Mouse (Mus musculus) adrenal gland (tissue): ENCODE data around the gene Nfkbiz.

Experiments used
- intact Hi-C: fragments of 180-260 bp; cut with DNase I; formaldehyde crosslinking; loops from one replicate; pipeline ENCODE4 v1.15.1; 2025

Gene Nfkbiz

DNA sequence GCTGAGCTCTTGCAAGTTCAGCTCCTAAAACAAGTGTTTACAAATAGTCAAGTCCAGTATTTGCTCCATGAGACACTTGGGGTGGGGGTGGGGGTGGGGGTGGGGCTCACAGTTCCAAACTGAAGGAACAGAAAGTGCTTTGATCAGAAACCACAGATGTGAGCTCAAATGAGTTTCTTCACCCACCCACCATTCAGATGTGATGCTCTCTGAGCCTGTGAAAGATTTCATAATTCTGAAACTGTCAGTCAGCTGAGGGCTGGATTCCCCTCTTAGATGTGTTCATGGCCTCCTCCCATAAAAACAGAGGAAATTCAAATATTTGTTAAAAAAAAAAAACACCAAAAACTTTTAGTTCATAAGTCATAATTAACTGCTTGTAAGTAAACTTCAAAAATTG, 2.9 kb downstream of the Nfkbiz start:
- intact Hi-C loops = no loop called here

DNA sequence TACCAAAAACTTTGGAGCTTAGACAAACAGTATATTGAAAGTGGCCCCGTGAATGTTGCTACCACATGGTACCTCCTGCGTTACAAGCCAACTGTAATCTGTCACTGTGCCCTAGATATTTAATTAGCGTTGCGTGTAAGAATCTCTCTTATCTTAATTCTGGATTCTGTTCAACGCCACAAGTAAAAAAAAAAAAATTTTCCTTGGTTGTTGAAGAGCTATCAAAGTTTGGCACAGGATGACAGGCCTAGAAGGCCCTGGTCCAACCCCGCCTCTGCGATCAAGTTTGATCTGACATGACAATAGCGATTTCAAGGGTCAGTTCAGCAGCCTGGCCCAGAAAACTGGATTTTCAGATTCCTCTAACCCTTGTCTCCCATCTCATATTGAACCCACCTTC, 6.1 kb downstream of the Nfkbiz start:
- intact Hi-C loops = no loop called here

DNA sequence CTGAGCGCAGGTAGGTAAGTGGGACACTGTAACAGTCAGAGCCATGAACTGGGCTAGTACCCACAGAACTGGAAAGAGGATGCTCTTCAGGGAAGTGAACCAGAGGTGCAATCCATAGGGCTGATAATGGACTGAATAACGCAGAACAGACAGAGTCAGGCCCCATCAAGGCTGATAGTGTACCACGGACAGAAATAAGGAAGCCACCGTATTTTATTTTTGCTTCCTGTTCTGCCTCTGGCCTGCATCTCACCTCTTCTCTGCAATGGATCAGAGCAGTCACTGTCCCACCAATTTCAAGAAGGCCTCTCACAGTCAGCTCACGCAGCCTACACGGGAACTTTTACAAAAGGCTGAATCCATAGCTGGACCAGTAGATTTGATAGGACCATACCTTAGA, 6.7 kb downstream of the Nfkbiz start:
- intact Hi-C loops = no loop called here

DNA sequence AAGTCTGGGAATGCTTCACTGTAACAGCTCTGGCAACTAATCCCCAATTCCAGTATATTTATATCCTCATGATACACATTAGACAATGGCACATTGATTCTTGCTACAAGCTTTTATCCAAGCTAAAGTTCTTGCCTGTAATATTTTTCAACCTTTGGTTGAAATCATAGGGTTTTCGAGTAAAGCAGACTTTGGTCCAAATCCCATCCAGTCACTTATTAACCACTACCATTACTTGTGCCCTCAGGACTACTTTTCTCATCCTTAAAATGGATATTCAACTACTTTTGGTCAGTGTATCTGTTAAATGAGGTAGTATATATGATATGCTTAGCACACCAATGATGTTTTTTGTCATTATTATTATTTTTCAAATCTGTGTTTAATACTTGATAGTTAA, 7.2 kb downstream of the Nfkbiz start:
- intact Hi-C loops = no loop called here

DNA sequence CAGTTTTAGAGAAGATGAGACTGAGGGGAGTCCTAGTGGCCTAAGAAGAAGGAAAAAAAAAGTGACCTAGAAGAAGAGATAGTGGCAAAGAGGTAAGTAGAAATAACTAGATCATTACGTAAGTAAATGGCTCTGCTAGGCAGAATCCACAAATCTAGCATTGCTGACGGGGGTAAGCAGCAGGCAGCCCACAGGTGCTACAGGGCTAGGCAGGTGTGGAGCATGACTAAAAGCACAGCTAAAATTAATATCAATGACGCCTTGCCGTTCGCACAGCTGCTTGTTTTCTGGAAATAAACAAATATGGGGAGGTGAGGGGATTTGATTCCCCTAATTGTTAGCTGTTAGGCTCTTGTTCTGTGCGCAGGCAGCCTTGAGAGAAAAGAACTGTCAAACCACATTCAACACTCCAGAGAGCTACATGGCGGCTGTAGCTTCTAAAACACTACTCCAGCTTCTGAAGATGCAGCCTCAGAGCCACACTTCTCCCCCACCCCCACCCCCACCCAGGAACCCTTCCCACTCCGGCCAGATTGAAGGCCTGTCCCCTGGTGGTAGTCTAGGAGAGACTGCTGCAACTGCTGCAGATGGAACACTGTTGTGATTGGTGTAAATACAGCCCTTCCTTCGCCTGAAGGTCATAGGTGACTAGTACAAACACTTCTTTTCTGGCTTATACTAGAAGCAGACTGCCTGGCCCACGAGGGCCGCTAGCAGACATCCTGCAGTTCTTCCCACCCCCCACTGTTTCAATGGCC, 15.1 kb downstream of the Nfkbiz start:
- intact Hi-C loops = loop anchor here (2.0 kb wide), 1 partner anchor 15 kb away; the partner anchor contains the start of gene Nfkbiz

DNA sequence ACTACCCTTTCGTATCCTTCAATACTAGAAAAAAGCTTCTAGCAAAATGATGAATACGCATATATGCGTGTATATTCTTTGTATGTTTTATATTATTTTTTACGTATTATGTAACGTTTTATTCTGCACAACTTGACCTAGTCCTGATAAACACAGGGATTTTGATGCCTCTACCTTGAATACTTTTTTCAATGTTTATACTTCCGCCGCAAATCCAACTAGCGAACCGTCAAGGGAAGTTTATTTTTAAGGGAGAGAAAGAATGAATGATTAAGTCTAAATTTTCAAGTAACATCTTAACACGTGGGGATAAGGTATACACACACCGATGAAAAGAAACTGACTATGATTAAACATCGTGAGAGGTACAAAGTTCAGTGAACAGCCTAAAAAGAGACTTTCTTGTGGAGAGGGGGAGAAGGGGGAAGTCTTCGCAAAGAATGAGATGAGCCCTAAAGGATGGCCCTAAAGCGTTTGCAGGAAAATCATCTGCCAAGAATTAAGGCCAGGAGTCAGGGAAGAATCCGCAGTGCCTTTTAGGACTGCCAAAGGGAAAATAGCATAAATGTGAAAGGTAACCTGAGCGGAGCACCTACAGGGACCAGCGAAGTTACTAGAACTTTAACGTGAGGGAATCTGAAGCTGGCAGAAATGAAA, 15.8 kb downstream of the Nfkbiz start:
- intact Hi-C loops = loop anchor here (2.0 kb wide), 1 partner anchor 16 kb away; the partner anchor contains the start of gene Nfkbiz

DNA sequence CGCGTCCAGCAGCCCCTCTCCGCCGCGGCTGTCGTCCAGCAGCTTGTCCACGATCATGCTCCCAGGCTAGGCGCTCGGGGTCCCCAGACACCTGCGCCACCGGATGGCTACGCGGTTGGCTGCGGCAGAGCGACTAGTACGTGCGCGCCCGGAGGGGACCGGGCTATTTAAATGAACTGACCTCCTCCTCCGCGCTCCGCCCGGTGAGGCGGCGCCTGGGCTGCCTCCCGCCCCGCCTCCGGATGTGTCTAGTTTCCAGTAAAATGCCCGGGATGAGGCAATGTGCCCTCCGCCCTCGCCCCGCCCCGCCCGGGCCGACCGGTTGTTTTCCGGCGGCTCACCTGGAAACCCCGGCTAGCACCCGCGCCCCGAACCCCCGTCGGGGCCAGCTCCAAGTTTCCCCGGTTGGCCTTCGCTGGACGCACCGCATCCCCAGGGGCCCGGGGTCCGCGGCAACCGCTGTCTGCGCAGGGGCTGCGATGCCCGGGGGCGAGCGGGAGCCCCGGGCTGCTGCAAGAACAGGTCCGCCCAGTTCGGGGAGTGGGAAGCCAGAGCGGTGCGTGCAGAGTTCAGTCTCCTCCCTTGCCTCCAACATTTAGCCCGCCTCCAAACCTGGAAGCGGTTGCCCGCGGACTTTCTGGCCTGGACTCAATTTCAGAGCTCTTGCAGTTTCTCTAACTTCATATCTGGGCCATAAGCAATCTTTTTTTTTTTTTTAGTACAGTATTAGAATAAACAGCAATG, 16.5 kb downstream of the Nfkbiz start:
- intact Hi-C loops = loop anchor here (2.0 kb wide), 1 partner anchor 17 kb away; the partner anchor contains the start of gene Nfkbiz

DNA sequence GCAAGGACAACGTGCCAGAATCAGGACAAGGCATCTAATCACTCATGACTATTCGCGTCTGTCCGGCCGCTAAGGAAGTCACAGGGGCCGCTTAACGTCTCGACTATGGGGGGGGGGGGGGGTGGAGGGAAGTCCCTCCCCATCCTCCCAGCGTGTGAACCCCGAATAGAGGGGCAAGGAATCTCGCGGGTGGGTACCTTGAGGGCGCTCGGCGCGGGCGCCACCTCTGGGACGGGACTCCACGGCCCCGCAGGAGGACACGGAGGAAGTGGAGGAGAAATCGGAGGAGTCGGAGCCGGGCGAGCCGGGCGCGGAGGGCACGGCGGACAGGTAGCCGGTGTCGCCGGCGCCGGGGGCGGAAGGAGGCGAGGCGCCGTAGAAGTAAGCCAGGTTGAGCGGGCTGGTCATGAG, 17.1 kb downstream of the Nfkbiz start:
- intact Hi-C loops = no loop called here

DNA sequence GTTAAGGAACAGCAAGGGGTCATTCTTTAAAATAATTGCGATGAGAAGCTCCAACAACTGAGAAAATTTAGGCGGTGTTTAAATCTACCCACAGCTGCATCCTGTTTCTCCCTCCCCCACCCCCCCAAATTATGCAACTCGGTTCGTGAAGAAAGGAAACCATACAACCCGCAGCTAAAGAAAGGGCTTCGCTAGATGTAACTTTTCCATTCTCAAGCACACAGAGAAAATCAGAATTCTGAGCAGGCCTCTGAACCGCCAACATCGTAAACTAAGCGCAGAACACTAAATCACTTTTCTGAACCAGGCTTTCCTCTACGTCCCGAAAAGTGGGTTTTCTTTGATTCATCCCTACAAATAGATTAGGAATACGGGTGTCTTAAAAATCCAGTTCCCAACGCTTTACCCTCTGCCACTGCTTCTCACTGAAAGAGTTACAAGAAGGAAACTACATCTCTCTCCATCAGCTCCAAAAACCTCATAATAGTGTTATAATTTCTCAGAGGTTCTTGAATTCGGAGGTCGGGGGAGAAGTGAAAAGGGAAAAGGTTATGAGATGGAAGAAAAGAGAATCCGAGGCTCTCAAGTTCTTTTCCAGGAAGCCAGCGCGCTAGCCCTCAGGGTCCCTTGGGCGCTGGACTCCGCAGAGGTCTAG, 17.7 kb downstream of the Nfkbiz start:
- intact Hi-C loops = no loop called here

DNA sequence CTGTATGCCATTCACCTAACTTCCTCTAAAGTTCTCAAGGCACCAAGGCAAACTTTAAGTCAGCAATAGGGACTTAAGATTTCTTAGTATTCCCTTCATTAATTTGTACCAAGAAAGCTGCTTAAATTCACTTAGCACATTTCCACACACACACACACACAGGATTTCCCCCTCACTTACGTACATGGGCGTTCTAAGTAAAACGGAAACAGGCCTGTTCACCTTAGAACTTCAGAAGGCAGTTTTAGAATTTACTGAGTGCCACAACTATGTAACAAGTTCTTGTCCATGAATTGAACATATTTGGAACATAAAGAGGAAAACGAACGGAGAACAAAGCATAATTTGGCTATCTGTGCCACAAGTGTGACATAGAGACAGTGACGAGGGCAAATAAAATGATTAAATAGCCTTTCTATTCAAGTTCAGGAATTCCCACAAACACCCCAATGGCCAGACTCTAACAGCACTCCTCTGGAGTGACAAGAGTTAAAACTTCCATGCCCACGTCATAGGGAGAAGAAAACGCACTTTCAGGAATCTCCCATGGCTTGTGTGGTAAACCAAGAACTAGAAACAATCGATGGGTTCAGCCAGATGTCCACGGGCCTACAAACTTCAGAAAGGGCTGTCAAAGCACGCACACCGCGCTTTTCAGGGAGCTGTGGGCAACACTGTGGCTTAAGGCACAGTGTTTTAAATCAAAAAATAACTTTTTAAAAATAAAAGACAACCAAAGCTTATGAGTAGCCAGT, 18.4 kb downstream of the Nfkbiz start:
- intact Hi-C loops = no loop called here

DNA sequence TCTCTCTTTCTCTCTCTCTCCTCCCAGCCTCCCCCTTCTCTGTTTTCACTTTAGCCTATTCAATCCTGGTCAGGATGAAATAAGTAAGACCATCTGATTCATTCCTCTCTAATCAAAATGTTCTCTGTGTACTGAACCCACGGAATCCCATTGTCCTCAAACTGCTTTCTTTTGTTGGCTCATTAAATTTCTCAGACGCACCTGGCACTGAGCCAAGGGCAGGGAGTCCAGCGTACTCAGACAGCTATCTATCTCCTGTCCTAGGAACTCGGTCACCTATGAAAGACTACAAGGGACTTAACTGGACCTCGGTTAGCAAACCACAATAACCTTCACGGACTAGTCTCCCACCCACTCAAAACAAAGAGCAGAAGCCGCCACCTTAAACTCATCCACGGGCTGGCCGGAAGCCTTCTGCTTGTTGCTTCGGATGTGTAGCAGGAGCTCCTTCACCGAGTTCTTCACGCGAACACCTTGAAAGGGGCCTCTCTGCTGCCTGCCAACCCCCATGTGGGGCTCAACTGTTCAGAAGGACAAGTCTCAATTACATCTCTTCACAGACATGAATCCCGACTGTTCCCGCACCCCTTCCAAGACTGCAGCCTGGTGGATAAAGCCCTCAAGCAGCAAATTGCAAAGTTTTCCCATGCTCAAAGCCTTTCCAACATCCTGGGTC, 19.4 kb downstream of the Nfkbiz start:
- intact Hi-C loops = no loop called here

DNA sequence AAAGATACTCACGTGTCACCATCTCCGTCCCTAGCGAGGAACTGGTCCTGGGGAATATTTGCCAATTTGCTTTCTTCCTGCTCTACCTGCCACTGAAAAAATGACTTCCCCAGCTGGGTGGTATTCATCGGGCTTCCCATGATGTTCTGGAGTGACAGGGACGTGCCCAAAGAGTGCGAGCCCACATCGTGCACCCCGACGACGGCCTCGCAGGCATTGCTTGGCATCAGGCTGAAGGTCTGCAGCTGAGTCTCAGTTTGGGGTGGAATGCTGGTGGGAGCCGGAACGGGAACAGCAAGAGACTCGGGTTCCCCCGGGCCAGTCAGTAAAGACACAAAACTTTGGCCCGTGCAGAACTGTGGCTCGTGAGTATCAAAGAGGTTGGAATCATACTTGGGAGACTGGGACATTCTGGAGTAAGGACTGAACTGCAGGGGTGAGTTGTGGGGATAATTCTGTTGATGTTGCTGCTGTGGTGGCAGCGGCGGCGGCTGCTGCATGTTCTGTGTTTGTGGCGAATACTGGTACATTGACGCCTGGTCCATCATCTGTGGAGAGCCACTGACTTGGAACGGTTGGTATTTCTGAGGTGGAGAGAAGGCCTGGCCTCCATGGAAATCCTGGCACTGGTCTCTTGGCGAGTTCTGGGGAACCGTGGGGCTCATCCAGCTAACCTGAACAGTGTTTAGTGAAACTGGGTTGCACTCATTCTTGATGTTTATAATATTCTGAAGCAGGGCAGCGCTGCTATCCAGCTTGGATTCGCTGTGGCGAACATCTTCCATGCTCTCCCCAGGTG, 20.8 kb downstream of the Nfkbiz start:
- intact Hi-C loops = no loop called here

DNA sequence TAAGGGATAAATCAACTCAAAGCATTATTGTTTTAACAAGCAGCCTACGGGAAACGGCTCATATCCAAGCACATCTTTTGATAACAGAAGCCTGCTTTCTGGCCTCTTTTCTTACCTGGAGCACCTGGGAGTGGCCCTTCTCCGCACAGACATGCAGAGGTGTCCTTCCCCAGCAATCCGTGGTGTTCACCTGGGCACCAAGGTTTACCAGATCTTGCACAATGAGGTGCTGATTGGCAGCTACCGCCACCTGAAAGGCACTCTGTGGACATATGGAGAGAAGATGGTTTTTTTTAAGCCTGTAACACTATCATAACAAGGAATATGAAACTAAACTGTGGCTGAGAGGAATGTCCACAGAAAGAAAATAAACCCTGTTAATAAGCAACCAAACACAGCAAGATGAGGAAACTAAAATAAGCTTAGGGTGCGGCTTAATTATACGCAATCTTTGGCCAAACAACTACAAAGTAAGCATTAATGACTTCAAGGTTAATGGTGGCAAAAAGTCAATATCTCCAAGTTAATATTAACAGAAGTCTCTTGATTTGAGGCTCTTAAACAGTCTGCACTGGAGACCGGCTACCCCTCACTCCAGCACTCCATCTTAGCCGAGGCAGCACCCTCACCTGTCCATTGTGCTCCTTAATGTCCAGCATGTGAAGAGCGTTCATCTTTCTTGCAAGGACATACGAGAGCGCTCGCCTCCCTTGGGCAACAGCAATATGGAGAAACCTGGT, 22.3 kb downstream of the Nfkbiz start:
- intact Hi-C loops = no loop called here

DNA sequence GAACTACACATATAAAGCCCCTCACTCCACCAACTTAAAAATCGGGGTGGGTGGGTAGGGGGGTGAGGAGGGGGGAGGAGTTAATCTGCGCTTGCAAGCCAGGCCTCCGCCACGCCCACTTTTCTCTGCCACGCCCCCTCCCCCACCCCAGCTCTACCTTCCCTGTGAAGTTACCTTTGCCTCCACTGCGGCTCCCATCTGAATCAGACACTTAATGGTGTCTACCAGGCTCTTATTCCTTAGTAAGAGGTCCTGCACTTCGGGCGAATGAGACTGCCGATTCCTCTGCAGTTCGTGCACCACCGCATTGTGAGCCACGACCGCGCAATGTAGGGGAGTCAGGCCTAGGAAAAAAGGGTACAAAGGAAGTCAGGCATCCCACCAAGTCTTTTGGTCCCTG, 23.2 kb downstream of the Nfkbiz start:
- intact Hi-C loops = no loop called here

DNA sequence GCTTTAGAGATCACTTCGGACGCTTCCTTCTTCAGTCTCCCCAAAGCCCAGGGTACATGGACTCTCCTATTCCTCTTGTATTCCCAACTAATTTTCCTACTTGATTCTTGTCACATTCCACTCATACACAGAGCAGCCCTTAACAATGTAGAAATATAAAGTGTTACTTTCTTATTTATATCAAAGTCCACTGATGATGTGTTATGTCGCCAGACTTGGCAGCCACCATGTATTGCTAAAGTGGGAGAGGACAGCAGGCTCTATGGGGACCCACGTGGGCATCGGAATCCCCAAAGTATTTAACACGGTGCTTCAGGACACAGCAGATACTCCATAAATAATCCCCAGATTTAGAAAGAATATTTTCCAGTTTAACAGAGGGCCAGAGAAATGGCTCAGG, 24.0 kb downstream of the Nfkbiz start:
- intact Hi-C loops = no loop called here

DNA sequence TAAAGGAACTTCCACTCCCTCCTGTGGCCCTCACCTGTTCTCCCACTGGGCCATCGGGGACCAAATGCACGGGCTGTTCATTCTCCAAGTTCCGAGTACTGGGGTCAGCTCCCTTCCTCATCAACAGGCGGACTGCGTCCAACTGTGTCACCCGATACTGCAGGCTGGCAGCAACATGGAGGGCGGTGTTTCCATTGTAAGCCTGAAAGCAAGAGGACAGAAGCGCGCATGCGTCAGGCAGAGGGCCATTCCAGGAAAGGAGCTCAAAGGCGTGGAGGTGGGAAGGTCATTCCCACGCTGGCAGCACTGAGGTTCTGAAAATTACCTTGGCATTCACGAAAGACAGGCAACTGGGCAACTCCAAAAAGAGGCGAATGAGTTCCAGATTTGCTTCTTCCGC, 24.8 kb downstream of the Nfkbiz start:
- intact Hi-C loops = no loop called here

DNA sequence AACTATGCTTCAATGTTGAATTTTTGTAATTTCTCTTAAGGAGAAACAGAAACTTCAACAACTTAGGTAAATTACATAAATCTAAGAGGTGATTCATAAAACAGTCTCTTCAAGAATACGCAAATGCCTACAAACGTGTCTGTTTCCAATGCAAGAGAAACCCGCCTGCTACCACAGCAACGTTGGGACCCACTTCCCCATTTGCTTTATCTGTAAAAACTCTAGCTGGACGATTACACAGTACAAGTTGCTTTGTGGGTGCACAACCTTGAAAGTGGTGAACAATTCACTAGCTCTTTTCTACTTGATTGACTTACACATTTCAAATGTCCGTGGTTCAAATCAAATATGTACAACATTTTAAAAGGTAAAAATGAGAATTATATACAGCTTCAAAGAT, 26.9 kb downstream of the Nfkbiz start:
- intact Hi-C loops = no loop called here

DNA sequence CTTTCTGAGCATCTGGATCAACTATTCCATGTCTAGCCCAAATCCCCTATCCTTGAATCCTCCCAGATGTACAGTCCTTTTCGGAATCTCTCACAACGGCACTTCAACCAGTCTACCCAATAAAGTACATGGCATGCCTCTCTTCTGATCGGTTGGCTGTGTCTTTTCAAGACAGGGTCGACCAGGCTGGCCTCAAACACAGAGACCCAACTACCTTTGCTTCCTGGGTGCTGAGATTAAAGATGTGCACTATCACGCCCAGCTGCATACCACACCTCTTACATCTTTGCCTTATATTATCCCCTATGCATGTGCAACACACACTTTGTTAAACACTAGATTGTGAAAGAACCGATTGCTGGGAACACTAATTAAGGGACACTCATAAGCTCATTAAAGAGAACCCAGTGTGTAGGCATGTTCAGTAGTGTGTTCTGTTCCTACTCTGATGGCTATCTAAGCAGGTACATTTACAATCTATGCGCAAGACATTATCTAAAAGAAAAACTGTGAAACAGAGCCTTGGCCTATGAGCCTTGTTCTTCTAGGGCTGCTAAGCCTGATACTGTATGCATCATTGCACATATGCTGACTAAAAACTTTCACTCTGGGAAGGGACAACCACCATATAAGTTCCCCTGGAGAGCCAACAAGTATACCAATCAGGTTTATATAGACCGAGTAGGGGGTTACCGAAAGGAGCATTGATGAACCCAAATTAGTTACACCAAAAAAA, 28.8 kb downstream of the Nfkbiz start:
- intact Hi-C loops = no loop called here
